Mouse (Mus musculus) brain, adult 2 months (tissue): Measurements from ENCODE around the gene Ryr1.

Experiments used
- DNase-seq: peaks from one replicate; pipeline ENCODE4 v3.0.0; 2011; ENCODE audit warnings: low read depth, low spot score

Ryr1 gene

DNA sequence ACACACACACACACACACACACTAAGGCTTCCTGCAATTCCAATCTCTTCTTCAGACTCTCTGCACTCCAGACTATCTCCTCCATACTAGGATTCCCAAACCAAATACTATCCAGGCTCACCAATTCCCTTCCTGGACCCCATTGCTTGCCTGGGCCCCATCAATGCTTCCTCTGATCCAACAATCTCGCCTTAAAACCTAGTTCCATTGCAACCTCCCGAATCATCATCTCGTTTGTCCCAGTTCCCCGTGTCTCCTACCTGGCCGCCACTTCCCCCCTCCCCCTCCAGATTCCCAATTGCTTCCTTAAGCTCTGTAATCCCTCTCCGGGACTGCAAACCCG, 163.4 kb downstream of the Ryr1 start:
- no peak for DNase-seq

DNA sequence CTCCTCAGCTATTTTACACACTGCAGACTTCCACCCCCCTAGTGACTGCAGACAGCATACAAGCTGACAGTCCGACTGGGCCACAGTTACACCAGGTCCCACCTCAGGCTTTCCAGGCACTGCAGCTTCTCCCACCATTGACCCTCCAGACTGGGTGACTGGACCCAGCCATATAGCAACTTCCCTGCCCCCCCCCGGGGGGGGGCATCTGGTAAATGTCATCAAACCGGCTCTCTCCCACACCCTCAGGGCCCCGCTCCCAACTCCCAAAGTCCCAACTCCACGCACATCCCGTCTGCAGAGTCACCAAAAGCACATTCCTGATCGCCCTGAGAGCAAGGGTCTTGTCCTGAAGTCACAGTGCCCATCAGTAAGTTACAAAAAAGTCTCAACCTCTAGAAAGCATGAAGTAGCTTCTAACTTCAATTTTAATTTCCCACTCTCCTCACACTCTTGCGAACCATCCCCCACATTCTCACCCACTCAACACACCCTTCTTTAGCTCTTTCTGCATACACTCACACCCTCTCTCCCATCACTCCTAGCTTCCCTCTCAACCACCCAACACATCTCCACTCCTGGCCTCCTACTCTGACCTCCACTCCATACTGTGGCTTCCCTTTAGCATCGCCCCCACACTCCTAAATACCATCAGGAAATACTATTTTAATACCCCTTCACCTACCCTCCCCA, 164.5 kb downstream of the Ryr1 start:
- peak; percentile 74 for DNase-seq

DNA sequence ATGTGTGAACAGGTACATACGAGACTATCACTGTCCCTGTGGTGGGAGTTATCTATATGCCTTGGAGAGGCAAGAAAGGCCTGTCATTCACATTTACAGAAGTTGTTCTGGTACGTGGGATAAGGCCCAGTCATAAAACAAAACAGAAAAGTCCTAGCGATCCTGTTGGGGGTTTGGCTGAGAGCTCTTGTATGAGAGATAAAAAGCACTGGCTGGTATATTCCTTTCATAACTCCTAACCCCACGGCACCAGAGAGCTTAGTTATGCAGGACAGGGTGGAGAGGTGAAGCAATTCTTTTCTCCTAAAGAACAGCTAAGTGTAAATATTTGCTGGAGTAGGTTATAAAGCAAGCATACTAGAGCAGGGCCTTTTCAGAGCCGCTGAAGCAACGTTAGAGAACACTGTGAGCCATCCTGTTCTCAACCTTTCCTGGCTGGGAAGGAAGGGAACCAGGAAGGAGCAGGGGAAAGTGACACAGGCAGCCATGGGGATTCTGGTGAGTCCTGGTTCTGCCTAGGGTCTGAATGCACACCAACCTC, 165.4 kb downstream of the Ryr1 start:
- DNase-seq, result no peak

DNA sequence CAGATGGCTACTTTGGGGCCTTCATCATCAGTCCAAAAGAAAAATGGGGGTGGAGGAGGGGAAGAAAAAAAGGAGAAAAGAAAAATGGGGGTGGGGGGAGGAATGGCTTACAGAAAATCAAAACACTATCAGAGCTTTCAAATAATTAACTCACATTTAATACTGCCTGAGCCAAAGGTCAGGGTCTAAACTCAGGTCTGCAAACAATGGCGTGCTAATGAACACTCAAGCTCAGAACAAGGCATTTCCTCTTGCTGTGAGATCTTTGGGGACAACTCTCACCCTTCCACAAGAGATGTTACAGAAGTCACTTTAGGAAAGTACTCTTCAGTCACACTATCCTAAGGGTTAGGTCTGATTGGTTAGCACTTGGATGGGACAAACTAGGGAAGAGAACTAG, 166.2 kb downstream of the Ryr1 start:
- no peak for DNase-seq

DNA sequence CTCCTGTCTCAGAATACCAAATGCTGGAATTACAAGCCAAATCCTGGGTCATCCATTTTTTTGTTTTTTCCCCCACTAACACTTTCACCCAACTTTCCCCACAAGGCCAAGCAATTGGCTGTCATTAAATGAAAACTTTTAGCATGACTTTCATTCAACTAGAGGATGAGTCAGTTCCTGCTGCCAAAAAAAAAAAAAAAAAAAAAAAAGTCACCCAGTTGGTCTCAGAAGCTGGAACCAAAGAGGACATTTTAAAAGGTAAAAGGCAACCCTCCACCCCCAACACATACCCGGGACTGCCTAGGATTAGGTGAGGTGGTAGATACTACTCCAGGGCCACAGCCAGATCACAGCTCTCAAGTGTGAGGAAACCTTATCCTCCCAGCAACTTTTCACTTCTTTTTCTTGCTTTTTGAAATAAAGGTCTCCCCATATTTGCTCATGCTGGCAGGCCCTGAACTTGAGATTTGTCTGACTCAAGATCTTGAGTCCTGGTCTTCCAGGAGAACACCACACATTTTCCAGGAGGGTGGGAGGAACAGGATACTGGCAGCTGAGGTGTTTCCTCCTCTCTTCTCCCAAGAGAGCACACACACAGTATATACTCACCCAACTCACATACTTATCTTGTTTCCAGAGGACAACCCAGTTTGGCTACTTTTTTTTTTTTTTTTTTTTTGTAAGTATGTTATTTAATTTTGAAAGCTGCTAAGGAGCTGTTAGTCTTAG, 166.8 kb downstream of the Ryr1 start:
- peak; percentile 71 for DNase-seq

DNA sequence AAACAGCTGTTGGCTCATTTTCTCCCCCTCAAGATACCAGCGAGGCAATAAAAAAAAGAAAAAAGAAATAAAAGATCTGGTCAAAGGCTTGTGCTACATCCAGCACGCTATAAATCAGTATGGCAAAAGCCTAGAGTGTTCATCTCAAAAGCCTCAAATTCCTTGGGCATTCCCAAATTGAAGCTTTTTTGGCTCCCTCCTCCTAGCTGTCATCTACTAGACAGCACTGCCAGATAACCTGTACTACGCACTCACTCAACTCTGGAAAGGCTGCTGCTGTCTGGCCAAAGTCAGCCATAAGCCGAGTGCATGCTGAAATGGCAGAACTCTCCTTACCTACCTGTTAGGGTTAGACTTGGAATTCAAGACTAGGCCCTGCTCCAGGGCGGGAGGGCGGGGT, 167.7 kb downstream of the Ryr1 start:
- no peak for DNase-seq

DNA sequence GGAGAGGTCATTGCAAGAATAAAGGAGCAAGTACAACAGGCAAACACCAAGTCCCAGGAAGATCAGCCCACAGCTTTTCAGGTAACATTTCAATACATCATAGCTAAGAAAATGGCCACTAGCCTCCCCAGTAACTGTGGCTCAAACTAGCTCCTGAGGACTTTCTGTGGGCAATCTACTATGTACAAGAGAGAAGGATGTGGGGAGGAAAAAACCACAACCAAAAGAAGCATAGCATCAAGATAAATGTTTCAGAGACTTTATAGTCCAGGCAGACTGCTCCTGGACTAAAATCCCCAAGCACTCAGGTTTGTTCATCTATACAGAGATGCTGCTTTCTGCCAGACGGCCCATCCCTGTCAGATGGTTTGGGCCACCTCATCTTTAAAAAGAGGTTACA, 168.7 kb downstream of the Ryr1 start:
- DNase-seq, result no peak

DNA sequence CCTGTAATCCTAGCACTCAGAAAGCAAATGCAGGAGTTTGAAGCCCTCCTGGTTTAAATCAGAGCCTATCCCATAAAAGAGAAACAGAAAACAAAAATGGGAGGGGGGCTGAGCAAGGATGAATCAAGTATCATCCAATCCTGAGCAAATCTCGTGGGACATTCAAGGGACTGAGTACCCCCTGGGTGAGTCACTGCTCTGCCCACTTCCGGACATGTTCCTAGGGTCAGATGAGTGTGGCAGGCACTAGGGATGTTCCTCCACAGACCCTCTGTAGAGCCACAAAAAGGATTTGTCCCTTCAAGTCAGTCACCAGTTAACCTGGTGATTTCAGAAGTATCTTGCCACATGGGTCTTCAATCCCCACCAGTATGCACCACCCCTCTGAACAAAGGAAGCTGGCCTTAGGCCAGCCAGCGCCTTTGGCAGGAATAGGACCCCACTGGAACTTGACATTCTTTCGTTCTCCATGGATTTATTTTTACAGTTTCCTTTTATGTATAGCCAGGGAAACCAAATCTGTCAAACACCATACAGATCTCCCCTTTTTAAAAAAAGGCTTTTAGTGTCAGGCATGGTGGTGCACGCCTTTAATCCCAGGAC, 169.6 kb downstream of the Ryr1 start:
- no peak for DNase-seq

DNA sequence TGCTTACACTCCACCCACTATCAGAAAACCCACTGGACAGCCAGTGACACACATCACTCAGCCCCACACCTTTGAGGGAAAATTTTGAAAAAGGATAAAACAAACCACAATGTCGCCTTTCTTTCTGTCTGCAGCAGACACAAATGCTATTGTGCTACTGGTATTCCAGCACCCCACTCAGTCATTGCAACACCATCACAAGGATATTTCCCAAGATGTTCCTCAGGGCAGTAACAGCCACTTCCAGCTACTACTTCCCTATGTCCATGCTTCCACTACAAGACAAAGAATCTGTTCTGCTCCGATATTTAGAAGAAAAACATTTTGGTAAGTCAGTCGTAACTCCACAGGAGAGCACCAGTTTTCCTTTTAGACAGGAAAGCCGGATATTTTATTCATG, 170.2 kb downstream of the Ryr1 start:
- DNase-seq, result no peak

DNA sequence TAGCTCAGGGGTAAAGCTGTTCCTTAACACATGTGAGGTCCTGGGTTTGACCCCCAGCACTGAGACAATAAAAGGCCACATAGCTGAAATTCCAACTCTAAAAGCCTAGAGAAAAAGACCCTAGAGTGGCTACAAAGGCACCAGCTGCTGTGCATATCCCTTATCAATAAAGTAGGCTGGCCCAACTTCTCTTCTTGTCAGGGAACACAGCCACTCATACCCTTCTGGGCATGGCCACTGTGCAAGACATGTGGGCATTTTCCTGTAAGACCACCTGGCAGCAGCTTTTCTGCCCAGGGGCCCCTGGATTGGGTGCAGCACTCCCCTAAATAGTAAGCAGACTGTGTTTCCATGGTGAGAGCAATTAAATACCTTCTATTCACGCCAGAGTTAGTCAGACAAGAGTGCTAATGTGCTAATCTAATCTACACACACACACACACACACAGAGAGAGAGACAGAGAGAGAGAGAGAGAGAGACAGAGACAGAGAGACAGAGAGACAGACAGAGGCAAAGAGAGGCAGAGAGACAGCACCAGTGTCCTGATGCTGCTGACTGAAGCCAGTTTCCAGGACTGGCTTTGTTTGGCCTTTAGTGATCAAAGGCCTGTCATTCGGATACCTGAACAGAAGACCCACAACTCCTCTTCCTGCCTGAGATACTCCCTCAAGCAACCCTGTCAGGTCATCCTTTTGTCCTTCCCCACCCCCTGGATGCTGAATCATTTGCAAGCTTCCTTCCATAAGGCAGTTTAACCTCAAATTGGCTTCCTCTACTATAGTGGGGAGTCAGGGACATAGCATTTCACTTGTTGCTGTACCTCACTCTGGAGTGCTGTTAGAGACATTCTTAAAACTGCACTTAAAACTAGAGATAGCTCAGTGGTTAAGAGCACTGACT, 171.3 kb downstream of the Ryr1 start:
- peak; percentile 54 for DNase-seq
